Mouse (Mus musculus): ENCODE data around the gene Ppargc1a.

Gene Ppargc1a

GRCm38 (mm10) chr5:51552483-51553091, 14.9 kb downstream of the Ppargc1a start:
- peak; percentile 15 for DNase-seq

GRCm38 (mm10) chr5:51551852-51552482, 15.6 kb downstream of the Ppargc1a start:
- DNase-seq = no peak

GRCm38 (mm10) chr5:51547442-51548035, 20.0 kb downstream of the Ppargc1a start:
- no peak for DNase-seq

GRCm38 (mm10) chr5:51546817-51547216, 20.7 kb downstream of the Ppargc1a start:
- DNase-seq = no peak

GRCm38 (mm10) chr5:51545133-51546049, 22.1 kb downstream of the Ppargc1a start:
- no peak for DNase-seq

GRCm38 (mm10) chr5:51544141-51544735, 23.3 kb downstream of the Ppargc1a start:
- DNase-seq = no peak

- DNase-seq = no peak
Observed at GRCm38 (mm10) chr5:51541557-51541956, 26.0 kb downstream of the Ppargc1a start.

- DNase-seq = no peak
Observed at GRCm38 (mm10) chr5:51540816-51541215, 26.7 kb downstream of the Ppargc1a start.

- DNase-seq = no peak
Observed at GRCm38 (mm10) chr5:51539563-51539962, 28.0 kb downstream of the Ppargc1a start.

- DNase-seq = no peak
Observed at GRCm38 (mm10) chr5:51538319-51538718, 29.2 kb downstream of the Ppargc1a start.

GRCm38 (mm10) chr5:51537646-51538030, 29.9 kb downstream of the Ppargc1a start:
- no peak for DNase-seq

GRCm38 (mm10) chr5:51537009-51537645, 30.4 kb downstream of the Ppargc1a start:
- no peak for DNase-seq

- no peak for DNase-seq
Observed at GRCm38 (mm10) chr5:51534456-51534855, 33.1 kb downstream of the Ppargc1a start.

GRCm38 (mm10) chr5:51531286-51531685, 36.2 kb downstream of the Ppargc1a start:
- no peak for DNase-seq

- no peak for DNase-seq
Observed at GRCm38 (mm10) chr5:51529444-51529843, 38.1 kb downstream of the Ppargc1a start.

GRCm38 (mm10) chr5:51528165-51528498, 39.4 kb downstream of the Ppargc1a start:
- DNase-seq = no peak

- DNase-seq = no peak
Observed at GRCm38 (mm10) chr5:51527498-51528164, 39.9 kb downstream of the Ppargc1a start.

- no peak for DNase-seq
Observed at GRCm38 (mm10) chr5:51525858-51526257, 41.7 kb downstream of the Ppargc1a start.

- no peak for DNase-seq
Observed at GRCm38 (mm10) chr5:51520807-51521206, 46.7 kb downstream of the Ppargc1a start.

GRCm38 (mm10) chr5:51517440-51518187, 49.9 kb downstream of the Ppargc1a start:
- DNase-seq = no peak

GRCm38 (mm10) chr5:51504654-51505053, 62.9 kb downstream of the Ppargc1a start:
- DNase-seq = no peak

Measured in cerebellum, adult 11 months (tissue).